Mouse (Mus musculus): ENCODE results near the gene Slc28a2.
"Not testable (repeated sequence)": the region's sequence is repeated elsewhere in the genome, so short reads cannot be mapped to it uniquely, and the experiment has no call there.

Slc28a2 gene

DNA sequence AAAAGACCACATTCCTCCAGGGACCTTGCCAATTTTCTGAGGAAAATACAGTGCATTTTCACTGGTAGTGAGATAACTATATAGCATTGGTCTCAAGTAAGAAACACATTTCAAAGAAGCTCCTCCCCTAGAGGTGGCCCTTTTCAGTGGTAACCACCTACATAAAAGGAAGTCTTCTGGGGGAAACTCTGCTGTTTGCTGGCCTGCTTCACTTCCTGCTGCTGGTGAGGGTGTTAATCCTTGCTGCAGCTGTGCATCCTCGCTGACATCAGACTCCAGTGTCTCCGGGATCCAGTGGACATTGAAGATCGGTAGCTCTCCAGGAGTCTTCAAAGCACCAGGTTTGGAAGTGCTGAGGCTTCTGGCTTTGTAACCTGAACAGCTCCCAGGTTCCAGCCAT, at the start of gene Slc28a2:
TSS of gene Slc28a2 (plus strand) at position 278 of the 400 bp plus-strand sequence.
- not testable (repeated sequence) for DNase-seq

DNA sequence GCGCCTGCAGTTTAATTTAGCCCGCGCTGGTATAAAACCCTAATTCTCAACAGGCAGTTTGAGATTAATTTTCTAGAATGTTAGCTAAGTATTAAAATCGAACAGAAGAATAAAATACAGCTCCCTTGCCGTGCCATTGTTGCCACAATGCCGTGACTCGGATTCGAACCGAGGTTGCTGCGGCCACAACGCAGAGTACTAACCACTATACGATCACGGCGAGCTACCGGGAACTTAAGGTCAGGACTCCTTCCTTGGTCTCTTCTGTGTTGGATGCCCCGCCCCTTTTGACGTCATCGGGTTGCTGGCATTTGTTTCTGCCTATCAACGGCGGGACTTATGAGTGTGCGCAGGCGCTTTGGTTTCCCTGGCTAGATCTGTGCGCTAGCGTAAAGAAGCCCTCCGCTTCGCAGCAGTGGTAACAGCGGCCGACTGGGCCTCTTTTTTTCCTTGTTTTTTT, 49.0 kb upstream of the Slc28a2 start:
- DNase-seq = peak; percentile 95

DNA sequence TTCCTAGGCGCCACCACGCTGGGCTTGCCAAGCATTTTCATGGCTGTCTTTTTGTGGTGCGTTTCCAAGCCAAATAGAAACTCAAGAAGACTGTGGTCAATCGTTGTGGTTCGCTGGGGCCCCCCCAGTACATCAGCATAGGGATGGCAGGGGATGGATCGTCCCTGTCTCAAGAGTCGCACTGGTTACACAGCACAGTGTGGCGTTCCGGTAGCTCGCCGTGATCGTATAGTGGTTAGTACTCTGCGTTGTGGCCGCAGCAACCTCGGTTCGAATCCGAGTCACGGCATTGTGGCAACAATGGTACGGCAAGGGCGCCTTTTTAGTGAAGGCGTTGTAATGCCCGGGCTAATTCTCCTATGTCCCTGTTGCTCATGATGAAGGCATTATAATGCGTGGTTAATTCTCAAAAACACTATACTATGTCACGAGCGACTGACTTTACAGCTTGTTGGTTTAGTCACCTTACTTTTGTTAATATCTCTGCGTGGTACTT, 48.5 kb upstream of the Slc28a2 start:
- peak; percentile 56 for DNase-seq

DNA sequence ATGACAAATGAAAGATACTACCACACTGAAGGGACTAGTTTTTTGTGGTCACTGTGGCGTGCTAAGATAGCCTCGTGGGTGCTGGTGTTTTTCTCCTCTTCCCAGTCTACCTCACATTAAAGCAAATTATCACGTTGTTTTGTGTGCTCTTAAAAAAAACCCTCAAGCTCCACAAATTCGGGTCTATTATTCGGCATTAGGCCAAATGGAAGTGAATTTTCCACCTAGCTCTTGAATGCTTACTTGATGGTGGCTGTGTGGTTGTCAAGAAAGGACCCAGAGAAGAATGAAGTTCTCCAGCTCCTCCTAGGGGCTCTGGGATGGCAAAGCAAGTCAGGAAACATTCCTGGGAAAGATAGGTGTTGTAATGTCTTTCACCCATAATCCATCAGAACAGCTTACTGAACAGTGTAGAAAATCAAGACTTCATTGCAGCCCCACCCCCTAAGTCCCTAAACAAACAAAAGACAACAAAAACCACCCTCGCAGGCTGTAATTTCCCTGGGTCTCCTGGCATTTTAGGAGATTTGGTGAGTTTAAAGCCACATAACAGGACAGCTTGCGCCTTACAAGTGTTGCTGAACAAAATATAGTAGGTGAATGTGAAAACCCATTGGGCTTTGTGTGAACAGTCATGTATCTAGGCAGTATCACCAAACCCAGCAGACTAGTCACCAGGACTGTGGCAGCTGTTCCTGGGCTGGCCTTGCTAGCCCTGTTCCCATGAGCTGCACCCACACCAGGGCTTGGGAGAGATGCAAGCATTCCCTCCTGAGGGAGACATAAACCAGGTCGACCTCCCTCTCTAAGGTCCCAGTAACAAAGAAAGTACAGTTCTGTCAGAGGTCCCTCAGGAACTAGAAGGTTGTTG, 47.6 kb upstream of the Slc28a2 start:
- no peak for DNase-seq

DNA sequence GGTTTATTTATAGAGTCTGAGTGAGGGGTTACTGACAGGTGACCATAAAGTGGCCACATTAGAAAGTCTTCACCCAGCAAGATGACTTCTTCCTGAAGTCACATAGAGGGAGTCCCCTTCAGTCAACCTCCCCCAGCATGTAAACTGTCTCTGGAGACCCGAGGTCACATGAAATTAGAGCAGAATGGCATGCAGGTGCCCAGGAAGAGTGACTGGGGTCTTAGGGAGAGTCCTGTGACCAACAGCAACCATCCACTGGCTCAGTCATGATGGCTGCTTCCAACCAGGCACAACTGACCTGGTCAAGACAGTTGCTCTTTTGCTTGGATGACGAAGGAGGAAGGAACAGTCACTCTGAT, 47.0 kb upstream of the Slc28a2 start:
- DNase-seq = no peak

DNA sequence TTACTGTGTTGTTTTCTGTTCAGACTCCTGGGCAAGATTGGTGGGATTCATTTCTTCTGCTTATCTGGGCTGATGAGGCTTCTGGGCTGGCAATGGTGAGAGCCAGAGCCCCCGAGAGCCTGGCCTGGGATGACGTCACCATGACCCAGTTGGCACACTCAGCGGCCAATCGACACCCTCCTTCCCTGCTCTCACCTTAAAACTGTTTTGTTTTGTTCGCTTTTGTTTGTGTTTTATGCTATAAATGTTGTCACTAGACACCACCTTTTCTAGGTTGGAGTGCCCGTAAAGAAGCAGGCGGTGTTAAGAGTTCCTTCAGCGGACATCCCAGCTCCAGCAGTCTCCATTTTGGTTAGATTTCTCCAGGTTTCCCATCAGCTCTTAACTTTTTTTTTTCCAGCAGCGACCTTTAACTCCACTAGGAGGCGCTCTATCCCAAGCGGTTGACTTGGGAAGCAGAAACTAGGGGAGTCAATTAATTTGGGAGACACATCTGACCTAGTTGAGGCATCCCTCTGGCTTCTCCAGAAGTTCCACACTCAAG, 45.4 kb upstream of the Slc28a2 start:
- peak; percentile 46 for DNase-seq

DNA sequence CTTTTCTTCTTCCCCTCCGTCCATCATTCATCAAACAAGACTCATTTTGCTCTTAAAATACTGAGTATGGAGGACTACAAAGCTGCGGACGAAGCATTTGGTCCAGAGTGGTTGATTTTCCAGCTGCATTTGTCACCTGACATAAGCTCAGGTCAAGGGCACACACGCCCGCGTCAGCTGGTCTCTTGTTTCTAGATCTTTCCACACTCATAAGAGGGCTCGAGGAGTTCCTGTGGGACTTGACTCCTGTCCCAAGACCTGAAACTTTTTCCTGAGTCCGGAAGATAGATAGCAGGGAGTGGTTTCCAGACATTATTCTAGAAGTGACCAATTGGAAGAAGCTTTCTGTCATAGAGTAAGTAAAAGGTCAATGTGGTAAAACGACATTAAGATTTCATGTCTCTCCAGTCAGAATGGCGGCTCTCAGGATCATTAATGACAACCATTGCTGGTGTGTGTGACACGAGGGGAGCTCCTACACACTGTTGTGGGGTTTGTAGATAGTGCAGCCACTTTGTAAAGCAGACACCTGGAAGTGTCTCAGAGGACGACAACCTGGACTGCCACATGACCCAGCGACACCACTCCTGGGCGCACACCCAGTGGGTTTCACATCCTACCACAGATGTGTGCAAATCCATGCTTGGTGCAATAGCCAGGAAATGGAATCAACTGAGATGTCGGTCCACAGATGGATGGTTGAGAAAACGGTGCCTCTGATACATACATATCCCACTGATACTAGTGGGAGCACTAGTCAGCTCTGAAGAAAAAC, 44.8 kb upstream of the Slc28a2 start:
- no peak for DNase-seq

DNA sequence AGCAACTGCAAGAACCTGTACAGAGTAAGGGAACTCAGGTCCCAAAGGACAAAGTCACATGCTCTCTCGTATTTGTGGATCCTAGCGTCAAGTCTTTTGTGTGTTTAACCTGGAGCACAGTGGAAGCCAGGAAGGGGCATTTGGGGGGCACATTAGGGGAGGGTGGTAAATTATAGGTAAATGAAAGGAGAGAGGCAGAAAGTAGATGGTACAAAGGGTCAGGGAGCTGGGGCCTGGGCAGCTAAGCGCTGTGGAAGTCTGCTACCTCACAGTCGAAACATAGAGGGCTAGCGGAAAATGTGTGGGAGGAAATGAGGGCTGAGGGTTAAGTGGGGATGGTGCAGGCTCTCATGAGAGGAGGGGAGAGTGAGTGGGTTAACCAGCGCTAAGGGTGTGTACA, 44.2 kb upstream of the Slc28a2 start:
- DNase-seq = no peak

DNA sequence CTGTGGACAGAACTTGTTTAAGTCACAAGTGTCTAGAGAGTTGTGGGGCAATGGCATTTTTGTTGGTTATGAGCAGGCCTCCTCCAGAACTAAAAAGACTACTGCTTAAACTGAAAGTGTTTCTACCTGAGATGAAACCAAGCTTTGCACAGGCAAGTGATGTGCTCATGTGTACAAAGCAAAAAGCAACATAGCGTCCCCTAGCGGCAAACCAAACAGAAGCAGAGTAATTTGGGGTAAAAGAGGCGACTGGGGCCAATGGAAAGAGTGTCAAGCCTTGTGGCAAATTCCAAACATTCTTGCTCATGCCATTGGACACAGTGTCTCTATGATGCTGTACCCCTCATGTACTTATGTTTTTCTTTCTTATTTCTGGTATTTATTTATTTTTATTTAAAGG, 41.2 kb upstream of the Slc28a2 start:
- DNase-seq = no peak

DNA sequence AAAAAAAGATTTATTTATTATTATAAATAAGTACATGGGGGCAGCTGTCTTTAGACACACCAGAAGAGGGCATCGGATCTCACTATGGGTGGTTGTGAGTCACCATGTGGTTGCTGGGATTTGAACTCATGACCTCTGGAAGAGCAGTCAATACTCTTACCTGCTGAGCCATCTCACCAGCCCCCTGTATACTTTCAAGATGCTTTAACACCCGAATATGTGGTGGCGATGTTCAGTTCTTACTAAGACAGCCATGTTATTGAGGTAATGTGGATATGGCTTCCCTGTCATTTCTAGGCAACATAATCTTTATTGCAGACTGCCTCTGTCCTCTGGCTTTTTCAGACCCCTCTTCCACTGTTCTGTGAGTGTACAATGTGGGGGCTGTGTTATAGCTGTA, 39.1 kb upstream of the Slc28a2 start:
- DNase-seq = not testable (repeated sequence)

DNA sequence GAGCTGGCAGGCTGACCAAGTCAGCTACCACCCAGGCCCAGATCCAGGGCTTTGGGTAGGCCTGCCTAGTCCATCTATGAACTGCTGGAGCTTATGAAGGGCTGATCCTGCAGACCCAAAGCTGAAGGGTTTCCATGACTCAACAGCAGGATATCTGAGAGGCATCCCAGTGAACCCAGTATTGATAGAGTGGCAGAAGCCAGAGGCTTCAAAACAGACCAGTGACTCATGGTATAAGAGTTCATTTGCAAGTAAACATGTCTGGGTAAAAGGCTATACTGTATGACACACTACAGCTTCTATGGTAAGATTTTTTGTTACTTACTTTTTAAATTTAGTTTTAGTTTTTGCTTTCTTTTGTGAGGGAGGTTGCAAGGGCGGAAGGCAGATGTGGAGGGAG, 30.1 kb upstream of the Slc28a2 start:
- DNase-seq = no peak

DNA sequence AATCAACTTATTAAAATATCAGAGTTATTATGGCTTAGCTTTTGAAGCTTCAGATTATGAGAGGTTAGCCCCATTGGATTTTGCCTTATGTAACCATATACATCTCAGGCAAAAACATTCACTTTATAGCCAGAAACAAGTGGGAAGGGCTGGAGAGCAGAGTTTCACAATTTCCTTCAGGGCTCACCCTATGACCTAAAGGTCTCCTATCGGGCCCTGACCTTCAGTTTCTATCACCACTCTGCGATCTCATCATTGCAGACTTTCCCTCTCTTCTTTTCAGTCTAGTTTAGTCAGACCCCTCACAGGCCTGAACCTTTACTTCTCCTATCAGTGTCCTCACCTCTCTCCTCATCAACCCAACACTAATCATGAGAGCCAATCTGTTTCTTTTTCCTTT, 18.7 kb upstream of the Slc28a2 start:
- no peak for DNase-seq

DNA sequence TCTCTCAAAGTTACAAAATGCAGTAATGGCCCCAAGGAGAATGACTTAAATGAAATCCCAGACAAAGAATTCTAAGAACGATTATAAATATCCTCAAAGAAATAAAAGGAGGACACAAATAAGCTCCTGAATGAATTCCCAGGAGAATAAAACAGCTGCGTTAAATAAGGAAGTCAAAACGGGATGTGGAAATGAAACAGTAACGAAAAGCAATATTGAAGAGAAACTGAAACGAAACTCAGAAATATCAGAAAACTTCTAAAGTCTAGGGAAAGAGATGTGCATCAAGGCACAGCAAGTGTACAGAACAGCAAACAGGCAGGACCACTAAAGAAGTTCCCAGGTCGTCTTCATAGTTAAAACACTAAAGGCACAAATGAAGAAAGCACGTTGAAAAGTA, 17.3 kb upstream of the Slc28a2 start:
- no peak for DNase-seq

DNA sequence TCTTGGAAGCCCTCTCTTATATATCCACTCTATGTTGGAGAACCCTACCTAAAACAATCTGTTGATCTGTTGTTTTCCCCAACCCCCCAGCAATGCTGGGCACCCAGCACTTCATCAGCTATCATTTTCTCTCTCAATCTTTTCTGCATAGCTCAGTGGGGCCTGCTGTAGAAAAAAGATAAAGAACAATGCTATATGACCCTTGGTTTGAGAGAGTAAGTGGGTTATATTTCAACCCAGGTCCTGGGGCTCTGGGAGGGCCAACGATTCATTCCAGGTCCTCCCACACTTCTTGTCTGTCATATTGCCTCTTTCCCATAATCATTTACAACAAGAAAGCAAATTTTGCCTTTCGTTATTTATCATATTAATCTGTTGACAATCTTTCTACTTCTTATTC, 368 bp downstream of the Slc28a2 start:
- not testable (repeated sequence) for DNase-seq

DNA sequence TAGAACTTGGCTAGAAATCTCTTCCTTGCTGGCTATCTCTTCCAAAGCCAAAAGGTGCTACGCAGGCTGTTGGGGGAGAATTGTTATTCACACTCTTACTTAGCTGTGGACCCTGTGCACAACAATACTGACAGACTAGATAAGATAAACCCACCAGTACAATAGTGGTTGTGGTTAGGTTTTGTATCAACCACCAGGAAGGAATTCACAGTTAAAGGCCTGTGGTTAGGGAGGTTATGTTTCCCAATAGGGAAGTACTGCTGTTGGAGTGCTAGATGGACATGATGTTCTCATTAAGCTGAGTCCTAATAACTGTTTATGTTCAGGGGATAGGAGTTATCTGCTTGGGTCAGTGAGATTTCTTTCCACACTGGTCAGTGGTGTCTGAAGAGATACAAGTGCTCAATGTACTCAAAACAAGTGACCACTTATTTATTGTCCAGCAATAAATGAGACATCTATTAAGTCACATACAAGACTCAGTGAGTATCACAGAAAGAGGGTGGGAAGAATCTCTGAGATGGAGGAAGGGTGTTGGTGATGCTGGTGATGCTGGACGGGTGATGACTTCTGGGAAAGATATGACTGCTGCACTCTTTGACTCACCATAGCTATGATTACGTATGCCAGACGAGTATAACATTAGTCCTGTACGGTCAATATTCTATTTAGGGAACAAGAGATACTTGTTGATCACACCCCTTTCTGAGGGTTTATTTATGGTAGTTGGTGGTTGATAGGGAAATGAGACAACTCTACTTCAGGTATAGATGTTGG, 12.6 kb downstream of the Slc28a2 start:
- not testable (repeated sequence) for DNase-seq

DNA sequence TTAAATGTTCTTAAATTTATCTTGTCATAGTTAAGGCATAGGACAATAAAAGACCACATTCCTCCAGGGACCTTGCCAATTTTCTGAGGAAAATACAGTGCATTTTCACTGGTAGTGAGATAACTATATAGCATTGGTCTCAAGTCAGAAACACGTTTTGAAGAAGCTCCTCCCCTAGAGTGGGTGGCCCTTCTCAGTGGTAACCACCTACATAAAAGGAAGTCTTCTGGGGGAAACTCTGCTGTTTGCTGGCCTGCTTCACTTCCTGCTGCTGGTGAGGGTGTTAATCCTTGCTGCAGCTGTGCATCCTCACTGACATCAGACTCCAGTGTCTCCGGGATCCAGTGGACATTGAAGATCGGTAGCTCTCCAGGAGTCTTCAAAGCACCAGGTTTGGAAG, 14.2 kb downstream of the Slc28a2 start:
- DNase-seq = not testable (repeated sequence)

DNA sequence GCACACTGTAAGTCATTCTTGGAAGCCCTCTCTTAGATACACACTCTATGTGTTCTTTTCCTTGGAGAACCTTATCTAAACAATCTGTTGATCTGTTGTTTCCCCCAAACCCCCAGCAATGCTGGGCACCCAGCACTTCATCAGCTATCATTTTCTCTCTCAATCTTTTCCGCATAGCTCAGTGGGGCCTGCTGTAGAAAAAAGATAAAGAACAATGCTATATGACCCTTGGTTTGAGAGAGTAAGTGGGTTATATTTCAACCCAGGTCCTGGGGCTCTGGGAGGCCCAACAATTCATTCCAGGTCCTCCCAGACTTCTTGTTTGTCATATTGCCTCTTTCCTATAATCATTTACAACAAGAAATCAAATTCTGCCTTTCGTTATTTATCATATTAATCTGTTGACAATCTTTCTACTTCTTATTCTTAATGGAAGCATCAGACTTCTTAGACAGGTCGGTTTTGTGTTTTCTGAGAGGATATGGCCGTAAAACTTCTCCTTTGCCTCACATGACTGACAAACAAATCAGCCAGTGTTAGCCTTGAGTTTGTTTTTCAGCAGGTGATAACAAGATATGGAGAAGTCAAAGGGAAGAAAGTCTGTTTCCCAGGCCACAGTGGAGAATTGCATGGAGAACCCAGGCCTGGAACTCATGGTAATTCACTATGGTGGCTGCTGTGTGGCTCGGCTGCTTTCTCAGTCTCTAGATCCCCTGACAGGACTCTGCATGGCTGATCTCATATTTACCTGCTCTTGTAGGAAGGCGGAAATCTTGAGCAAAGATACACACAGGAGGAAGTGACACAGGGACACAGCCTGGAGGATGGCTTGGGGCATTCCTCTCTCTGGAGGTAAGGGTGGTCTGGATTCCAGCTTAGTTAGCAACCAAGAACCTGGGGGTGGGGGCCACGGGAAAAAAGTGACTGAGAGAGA, 15.0 kb downstream of the Slc28a2 start:
- no peak for DNase-seq

DNA sequence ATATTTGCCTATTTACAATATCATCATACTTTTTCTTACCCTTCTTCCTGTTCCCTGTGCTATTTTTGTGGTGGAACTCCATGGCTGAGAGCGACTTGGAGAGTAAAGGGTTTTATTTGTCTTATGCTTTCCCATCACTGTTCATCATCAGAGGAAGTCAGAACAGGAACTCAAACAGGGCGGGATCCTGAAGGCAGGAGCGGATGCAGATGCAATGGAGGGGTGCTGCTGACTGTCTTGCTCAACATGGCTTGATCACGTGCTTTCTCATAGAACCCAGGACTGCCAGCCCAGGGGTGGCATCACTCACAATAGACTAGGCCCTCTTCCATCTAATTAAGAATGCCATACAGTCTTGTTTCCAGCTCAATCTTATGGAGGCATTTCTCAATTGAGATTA, 24.1 kb downstream of the Slc28a2 start:
- DNase-seq = no peak

DNA sequence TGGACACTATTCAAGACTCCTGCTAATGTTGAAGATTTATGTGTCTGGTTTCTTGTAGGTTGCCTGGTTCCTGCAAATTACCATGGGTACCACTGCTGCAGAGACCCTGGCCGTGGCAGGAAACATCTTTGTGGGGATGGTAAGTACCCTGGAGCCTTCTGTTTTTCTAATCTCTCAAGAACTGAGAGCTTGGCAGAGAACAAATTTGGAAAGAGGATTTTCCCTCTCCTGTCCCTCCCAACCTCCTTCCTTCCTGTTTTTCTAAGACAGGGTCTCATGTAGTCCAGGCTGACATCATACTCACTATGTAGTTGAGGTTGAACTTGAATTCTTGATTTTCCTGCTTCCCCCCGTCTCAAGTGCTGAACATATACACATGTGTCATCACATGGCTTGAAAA, 26.1 kb downstream of the Slc28a2 start:
- no peak for DNase-seq

DNA sequence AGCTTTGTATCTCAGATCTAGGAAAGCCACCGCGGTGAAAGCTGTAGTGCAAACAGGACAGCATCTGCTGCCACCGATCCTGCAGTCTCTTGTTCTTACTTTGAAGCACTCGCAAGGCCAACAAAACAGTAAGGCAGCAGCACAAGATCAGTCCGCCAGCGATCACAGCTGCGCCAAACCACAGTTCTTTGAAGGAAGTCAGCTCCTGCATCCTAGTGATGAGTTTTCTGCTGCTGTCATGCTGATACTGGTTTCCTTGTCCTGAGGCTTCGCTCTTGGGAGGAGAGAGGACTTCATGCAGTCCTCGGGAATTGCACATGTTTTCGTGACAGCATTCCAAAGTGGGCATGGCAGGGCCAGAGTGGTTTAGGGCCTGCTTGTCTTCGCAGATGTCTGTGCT, 40.6 kb downstream of the Slc28a2 start:
- DNase-seq = no peak

DNA sequence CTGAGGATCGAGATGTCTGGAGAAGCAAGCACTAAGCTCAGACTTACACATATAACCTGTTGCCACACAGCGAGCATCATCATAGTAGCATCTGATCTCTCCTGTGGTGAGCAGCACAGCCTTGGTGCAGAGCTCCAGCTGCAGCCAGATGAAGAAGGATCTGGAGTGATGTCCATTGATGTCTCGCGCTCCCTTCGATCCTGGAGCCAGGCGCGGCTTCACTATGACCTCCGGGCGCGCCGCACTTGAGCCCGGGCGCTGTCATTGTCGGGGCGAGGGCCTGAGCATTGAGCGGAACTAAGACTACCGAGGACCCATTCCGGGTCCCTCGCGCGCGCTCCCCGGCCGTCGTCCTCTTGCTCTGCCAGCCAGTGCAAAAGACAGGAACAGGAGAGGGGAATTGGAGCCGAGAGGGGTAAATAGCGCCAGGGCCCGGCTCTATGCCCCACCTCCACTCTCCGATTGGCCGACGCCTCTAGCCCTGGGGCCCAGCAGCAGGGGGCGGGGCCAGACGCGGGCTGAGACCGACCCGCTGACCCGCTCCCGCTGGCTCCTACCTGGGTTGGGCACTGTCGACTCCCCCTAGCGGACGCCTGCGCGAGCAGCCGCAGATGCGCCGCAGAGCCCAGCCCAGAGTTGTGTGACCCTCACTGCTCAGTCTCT, 41.2 kb downstream of the Slc28a2 start:
- DNase-seq = peak; percentile 85
